Mouse (Mus musculus): ENCODE measurements around the gene Pnmal1.
A peak's percentile ranks its signal among the peaks of the same experiment; 100 is the strongest.

The Pnmal1 gene

DNA sequence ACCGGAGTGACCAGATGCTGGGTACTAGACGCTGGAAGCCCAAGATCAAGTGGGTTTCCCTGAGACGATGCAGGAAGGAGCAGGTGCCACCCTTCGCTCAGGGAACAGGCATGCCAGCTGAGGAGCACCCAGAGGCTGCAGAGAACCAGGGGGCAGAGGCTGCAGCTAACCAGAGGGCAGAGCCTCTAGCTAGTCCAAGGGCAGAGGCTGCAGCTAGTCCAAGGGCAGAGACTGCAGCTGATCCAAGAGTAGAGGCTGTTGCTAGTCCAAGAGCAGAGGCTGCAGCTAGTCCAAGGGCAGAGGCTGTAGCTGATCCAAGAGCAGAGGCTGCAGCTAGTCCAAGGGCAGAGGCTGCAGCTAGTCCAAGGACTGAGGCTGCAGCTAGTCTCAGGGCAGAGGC is 35.9 kb downstream of the Pnmal1 start:
- no peak for DNase-seq (ENCODE audit: low spot score)

- no peak for DNase-seq (ENCODE audit: low spot score)
These were observed 39.8 kb downstream of the Pnmal1 start for GRCm38 (mm10) chr7:16999233-16999632.

DNA sequence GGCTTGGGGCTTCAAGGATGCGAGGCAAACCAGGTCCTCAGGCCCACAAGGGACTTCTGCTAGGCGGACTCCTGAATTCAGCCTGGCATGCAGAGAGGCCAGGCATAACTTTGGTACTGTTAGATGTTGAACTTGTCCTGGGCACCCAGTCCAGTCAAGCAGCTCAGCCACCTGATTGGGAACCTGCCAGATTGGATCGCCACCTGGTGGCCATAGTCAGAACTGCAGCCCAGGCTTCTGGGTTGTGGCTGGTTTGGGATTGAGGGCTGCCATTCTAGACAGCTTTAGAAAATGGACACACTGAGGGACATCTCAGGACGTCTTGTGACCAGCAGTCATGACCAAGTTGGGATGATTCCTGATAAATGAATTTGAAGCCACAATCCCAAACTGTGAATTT is 40.2 kb downstream of the Pnmal1 start:
- DNase-seq (ENCODE audit: low spot score), result peak; percentile 94

GRCm38 (mm10) chr7:17002375-17003195 is 43.1 kb downstream of the Pnmal1 start:
- peak; percentile 73 for DNase-seq (ENCODE audit: low spot score)

GRCm38 (mm10) chr7:17003230-17003960 is 43.9 kb downstream of the Pnmal1 start:
- DNase-seq (ENCODE audit: low spot score), result no peak

DNA sequence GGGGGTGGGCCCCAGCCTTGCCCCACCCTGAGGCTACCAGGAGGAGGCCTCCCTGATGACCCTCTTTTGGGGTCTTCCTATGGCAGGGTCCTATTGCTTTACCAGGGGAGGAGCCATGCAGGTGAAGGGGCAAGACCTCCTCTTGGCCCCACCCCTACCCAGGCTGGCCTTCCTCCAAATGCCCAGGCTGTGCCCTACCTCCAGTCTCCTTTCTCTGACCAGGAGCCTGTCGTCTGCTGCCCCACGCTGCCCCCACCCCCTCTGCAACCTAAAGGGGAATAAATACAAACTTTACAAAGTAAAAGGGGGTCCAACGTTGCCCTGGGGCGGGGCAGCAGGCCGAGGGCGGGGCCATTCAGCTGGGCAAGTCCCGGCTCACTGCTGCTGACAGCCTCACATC is 45.2 kb downstream of the Pnmal1 start:
- DNase-seq (ENCODE audit: low spot score), result no peak

GRCm38 (mm10) chr7:17007300-17007699 is 47.8 kb downstream of the Pnmal1 start:
- DNase-seq (ENCODE audit: low spot score), result no peak

- DNase-seq (ENCODE audit: low spot score), result no peak
These were observed 50.0 kb downstream of the Pnmal1 start for GRCm38 (mm10) chr7:17009326-17010009.

DNA sequence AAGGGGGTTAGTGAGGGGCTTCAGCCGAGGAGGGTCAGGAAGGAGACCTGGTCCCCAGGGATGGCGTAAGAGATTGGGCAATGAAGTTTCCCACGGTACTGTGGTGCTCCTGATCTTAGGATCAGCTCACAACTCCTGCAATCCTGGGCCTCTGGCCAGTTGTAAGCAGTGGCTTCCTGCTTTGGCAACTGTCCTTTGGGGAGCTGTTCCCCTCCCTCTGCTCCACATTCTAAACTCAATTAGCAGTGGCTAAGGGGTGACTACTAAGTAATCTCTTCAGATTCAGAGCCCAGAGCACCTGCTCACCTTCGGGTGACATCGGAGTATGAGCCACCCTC is 50.5 kb downstream of the Pnmal1 start:
- no peak for DNase-seq (ENCODE audit: low spot score)

DNA sequence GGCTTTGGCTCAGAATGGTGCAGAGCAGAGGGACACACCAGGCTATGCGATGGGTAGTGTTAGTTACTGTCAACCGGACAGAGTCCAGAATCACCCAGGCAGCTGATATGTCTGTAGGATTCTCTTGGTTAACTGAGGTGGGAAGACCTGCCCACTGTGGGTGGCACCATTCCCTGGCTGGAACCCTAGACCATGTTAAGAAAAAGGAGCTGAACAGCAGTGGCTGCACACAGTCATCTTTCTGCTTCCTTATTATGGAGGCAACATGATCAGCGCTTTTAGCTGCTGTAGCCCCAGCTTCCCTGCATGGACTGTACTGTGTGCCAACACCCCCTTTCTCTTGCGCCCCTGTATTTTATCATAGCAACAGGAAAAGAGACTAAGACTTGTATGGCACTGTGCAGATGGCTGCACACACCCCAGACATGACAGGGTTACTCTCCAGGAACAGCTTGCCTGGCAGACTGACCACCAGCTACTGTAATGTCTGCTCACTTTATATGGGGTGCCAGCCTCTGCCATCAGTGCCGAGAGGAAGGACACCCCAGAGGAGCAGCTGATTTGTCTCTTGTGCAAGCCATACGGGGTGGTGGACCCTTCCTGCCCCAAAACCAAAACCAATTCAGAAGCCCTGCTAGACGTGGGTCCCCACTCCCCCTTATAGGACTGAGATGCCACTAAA is 52.6 kb downstream of the Pnmal1 start:
- no peak for DNase-seq (ENCODE audit: low spot score)
